Mouse (Mus musculus) intestine, postnatal 0 days (tissue): ENCODE results near the gene Kmt5b. TPM values are rescaled to one million over a fixed set of nuclear protein-coding genes. Genes with fewer than 3 reads are reported as not detected.

Experiments used
- ATAC-seq: fragments of 200-750 bp; cut with Nextera tagmentation; 2 replicates; pipeline ENCODE4 v1.8.0; 2017; ENCODE audit warnings: mild to moderate bottlenecking, moderate TSS enrichment, moderate library complexity
- H3K27ac ChIP-seq: fragments of 300-500 bp; sonication (generic); 2 replicates; pipeline ENCODE4 v1.5.1; 2014; ENCODE audit warnings: mild to moderate bottlenecking, low read depth, low read length, moderate library complexity
- H3K27me3 ChIP-seq: fragments of 300-500 bp; sonication (generic); replicated peaks from 2 replicates; pipeline ENCODE4 v1.6.1; 2014; ENCODE audit warnings: low read length, mixed read lengths; ENCODE audit not compliant: control insufficient read depth, insufficient read depth
- H3K36me3 ChIP-seq: fragments of 300-500 bp; sonication (generic); 2 replicates; pipeline ENCODE4 v1.6.1; 2014; ENCODE audit warnings: mild to moderate bottlenecking, moderate library complexity; ENCODE audit not compliant: control insufficient read depth, insufficient read depth
- H3K4me1 ChIP-seq: fragments of 300-500 bp; sonication (generic); replicated peaks from 2 replicates; pipeline ENCODE4 v1.6.1; 2014; ENCODE audit warnings: antibody characterized with exemption, low read length, mixed read lengths; ENCODE audit not compliant: control insufficient read depth, insufficient read depth
- H3K4me2 ChIP-seq: fragments of 300-500 bp; sonication (generic); replicated peaks from 2 replicates; pipeline ENCODE4 v1.6.1; 2014; ENCODE audit warnings: low read depth, mild to moderate bottlenecking, moderate library complexity
- H3K4me3 ChIP-seq: fragments of 300-500 bp; sonication (generic); 2 replicates; pipeline ENCODE4 v1.5.1; 2014; ENCODE audit warnings: low read depth, low read length
- H3K9ac ChIP-seq: fragments of 300-500 bp; sonication (generic); 2 replicates; pipeline ENCODE4 v1.6.1; 2014; ENCODE audit warnings: mild to moderate bottlenecking, low read depth, low read length
- H3K9me3 ChIP-seq: fragments of 300-500 bp; sonication (generic); 2 replicates; pipeline ENCODE4 v1.6.1; 2016; ENCODE audit warnings: mixed run types; ENCODE audit not compliant: control insufficient read depth
- CTCF ChIP-seq: sonication (generic); IDR thresholded peaks from 2 replicates; pipeline ENCODE4 v1.5.1; 2016; ENCODE audit warnings: low read depth, mild to moderate bottlenecking, control low read depth, antibody characterized with exemption, moderate library complexity
- WGBS: fragments of 180-500 bp; shearing (Covaris S2); extraction: QIAGEN DNeasy Blood & Tissue Kit; methylation state at CpG from one replicate; pipeline ENCODE4 v1.1.7; 2014; 5-methylcytosine and 5-hydroxymethylcytosine counted together
- polyA plus RNA-seq: library from polyadenylated mRNA; unstranded; fragments of >200 nt; fragmentation: Nextera tagmentation; extraction: Ambion mirVana; gene quantifications from 2 replicates; pipeline ENCODE4 v1.2.1, GENCODE M21; 2015

The Kmt5b gene
- polyA plus RNA-seq, 1 experiment from 2014 or later, result 10.4 TPM

GRCm38 (mm10) chr19:3766378-3766777, 843 bp upstream of the Kmt5b start:
- H3K9ac ChIP-seq, result no peak overlapping the region

GRCm38 (mm10) chr19:3767781-3768696, 818 bp downstream of the Kmt5b start:
- H3K36me3 ChIP-seq, result no peaks in the 10 kb centered on the region
- H3K9me3 ChIP-seq, result no peaks in the 10 kb centered on the region
- no peaks in the 10 kb centered on the region for H3K27me3 ChIP-seq
- H3K4me2 ChIP-seq, result peak overlapping the region; percentile 93
- peak overlapping the region; percentile 100 for H3K9ac ChIP-seq
- 0% methylated on average over 99 of the region's 111 CpGs for WGBS
- peak overlapping the region; percentile 89 for H3K4me3 ChIP-seq
- TF ChIP-seq CTCF, result 0 out of 2 replicates have a peak, but pooled peaks have one; percentile 4
- H3K27ac ChIP-seq, result peak overlapping the region; percentile 100
- ATAC-seq, result peak; percentile 73
- no peaks in the 10 kb centered on the region for H3K4me1 ChIP-seq

More at GRCm38 (mm10) chr19:3766378-3766777, 843 bp upstream of the Kmt5b start:
- no peak overlapping the region for H3K4me3 ChIP-seq
- H3K4me1 ChIP-seq, result no peaks in the 10 kb centered on the region
- no peaks in the 10 kb centered on the region for H3K9me3 ChIP-seq
- H3K4me2 ChIP-seq, result peak overlapping the region; percentile 93
- TF ChIP-seq CTCF, result no peak
- no peaks in the 10 kb centered on the region for H3K27me3 ChIP-seq
- WGBS, result 91% methylated on average over 5 of the region's 5 CpGs
- H3K36me3 ChIP-seq, result no peaks in the 10 kb centered on the region
- no peak for ATAC-seq
- no peak overlapping the region for H3K27ac ChIP-seq

- Histone ChIP-seq H3K4me3 (peak overlapping the region; percentile 89), H3K36me3 (no peaks in the 10 kb centered on the region), H3K27ac (peak overlapping the region; percentile 100), H3K4me1 (no peaks in the 10 kb centered on the region), H3K27me3 (no peaks in the 10 kb centered on the region), H3K9ac (peak overlapping the region; percentile 100), H3K9me3 (no peaks in the 10 kb centered on the region), H3K4me2 (peak overlapping the region; percentile 93)
- under 1% methylated on average over 57 of the region's 60 CpGs for WGBS
- ATAC-seq, result peak; percentile 91
- TF ChIP-seq CTCF, result peak; percentile 73
Measured at GRCm38 (mm10) chr19:3768697-3769383, 1.6 kb downstream of the Kmt5b start.

GRCm38 (mm10) chr19:3769533-3769932, 2.3 kb downstream of the Kmt5b start:
- 71% methylated on average over 6 of the region's 6 CpGs for WGBS
- H3K4me2 ChIP-seq, result peak overlapping the region; percentile 93
- H3K36me3 ChIP-seq, result no peaks in the 10 kb centered on the region
- H3K4me1 ChIP-seq, result no peaks in the 10 kb centered on the region
- peak overlapping the region; percentile 89 for H3K4me3 ChIP-seq
- no peak overlapping the region for H3K9ac ChIP-seq
- ATAC-seq, result no peak
- no peak overlapping the region for H3K27ac ChIP-seq
- H3K27me3 ChIP-seq, result no peaks in the 10 kb centered on the region
- no peaks in the 10 kb centered on the region for H3K9me3 ChIP-seq
- TF ChIP-seq CTCF, result peak; percentile 25

- Histone ChIP-seq H3K36me3 (no peaks in the 10 kb centered on the region; the same call in 1 of the 2 replicates), H3K27ac (no peak overlapping the region), H3K27me3 (no peaks in the 10 kb centered on the region), H3K4me1 (no peaks in the 10 kb centered on the region), H3K4me2 (no peak overlapping the region), H3K9ac (no peak overlapping the region), H3K9me3 (no peaks in the 10 kb centered on the region), H3K4me3 (no peak overlapping the region)
- WGBS, result 58% methylated on average over 2 of the region's 2 CpGs
- no peak for ATAC-seq
- TF ChIP-seq CTCF, result peak; percentile 58
Measured at GRCm38 (mm10) chr19:3774159-3774558, 6.9 kb downstream of the Kmt5b start.

GRCm38 (mm10) chr19:3778713-3779112, 11.5 kb downstream of the Kmt5b start:
- no peaks in the 10 kb centered on the region for H3K9me3 ChIP-seq
- H3K9ac ChIP-seq, result no peak overlapping the region
- 91% methylated on average over 8 of the region's 8 CpGs for WGBS
- no peak for TF ChIP-seq CTCF
- ATAC-seq, result no peak
- no peak overlapping the region for H3K4me3 ChIP-seq
- H3K4me2 ChIP-seq, result no peak overlapping the region
- no peaks in the 10 kb centered on the region for H3K4me1 ChIP-seq
- H3K27me3 ChIP-seq, result no peaks in the 10 kb centered on the region
- H3K36me3 ChIP-seq, result peaks cover 13% of the 10 kb centered on the region
- no peak overlapping the region for H3K27ac ChIP-seq
